In the genomic region with DNA sequence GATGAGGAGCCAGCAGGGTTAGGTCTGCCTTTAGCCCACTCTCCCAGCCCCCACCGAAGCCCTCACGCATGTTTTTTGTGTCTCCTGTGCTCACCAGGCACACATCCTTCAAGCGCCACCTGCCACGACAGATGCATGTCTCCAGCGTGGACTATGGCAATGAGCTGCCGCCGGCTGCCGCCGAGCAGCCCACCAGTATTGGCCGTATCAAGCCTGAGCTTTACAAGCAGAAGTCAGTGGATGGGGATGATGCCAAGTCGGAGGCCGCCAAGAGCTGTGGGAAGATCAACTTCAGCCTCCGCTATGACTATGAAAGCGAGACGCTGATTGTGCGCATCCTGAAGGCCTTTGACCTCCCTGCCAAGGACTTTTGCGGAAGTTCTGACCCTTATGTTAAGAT, we compare ENCODE assay signal across 15 mouse cellular contexts. TPM values are rescaled to one million over a fixed set of nuclear protein-coding genes. Genes with fewer than 3 reads are reported as not detected.
"Had no signal": no experiment of that assay in that cellular context is flagged by ENCODE, and none has a peak within 500 bp of the region (broad histone marks: within the 10 kb centered on the region; RNA-seq: fewer than 3 reads in every experiment).

No protein-coding gene starts in this region.

- H3K4me1 ChIP-seq: intestine, embryonic 15.5 days; midbrain, embryonic 12.5 days; stomach, embryonic 15.5 days had no signal

- H3K36me3 ChIP-seq: intestine, embryonic 15.5 days; limb, embryonic 13.5 days; midbrain, embryonic 12.5 days; neural tube, embryonic 13.5 days; stomach, embryonic 15.5 days had no signal

- H3K27me3 ChIP-seq: limb, embryonic 13.5 days; midbrain, embryonic 12.5 days; neural tube, embryonic 13.5 days; stomach, embryonic 15.5 days had no signal

- H3K27ac ChIP-seq: intestine, embryonic 15.5 days; limb, embryonic 13.5 days; liver, embryonic 14.5 days; midbrain, embryonic 12.5 days; neural tube, embryonic 13.5 days; stomach, embryonic 15.5 days had no signal

- H3K4me3 ChIP-seq: intestine, embryonic 15.5 days; limb, embryonic 13.5 days; midbrain, embryonic 12.5 days; neural tube, embryonic 13.5 days; stomach, embryonic 15.5 days had no signal

- H3K9me3 ChIP-seq: intestine, embryonic 15.5 days; limb, embryonic 13.5 days; midbrain, embryonic 12.5 days; neural tube, embryonic 13.5 days; stomach, embryonic 15.5 days had no signal

- ATAC-seq: intestine, embryonic 15.5 days; midbrain, embryonic 16.5 days had no signal

- DNase-seq: kidney, adult 18-20 months; kidney, postnatal 10 days; kidney, postnatal 4 days; lung, adult 18-20 months; thymus, postnatal 36 days had no signal

RNA-seq across cellular contexts. Expression of gene Syt6, which starts 12.1 kb away (rescaled TPM):
- total RNA-seq: liver, adult 2 months; megakaryocyte-erythroid progenitor cell, adult 5-6 weeks had no signal
- polyA plus RNA-seq: liver, adult 2 months had no signal

RNA-seq across cellular contexts. Expression of gene Atg4a-ps, which starts 58.7 kb away (rescaled TPM):
- polyA plus RNA-seq: intestine, embryonic 15.5 days; liver, adult 2 months; spleen, adult 2 months had no signal
